Mouse (Mus musculus): ENCODE measurements around the gene Fam180a.

Gene Fam180a

DNA sequence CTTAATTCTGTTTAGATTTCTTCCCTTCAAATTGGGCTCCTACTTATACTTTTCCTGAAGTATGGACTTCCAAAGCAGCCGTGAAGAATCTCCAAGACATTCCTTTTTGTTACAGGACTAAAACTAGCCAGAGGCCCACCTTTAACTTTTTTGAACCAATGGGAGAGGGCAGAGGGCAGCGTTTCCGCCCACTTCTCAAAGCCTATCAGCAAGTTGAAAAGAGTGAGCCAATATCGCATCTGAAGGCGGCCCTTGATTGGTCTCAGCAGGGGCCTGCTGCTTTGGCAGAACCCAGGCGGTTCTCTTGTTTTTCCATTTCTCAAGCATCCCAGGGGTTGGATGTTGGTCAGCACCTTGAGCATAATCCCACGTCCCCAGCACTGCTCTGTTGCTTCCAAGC is 17.9 kb downstream of the Fam180a start, which contains the start of gene Slc13a4:
TSS of gene Slc13a4 (minus strand) at position 95 of the 400 bp plus-strand sequence.
- DNase-seq = no peak

DNA sequence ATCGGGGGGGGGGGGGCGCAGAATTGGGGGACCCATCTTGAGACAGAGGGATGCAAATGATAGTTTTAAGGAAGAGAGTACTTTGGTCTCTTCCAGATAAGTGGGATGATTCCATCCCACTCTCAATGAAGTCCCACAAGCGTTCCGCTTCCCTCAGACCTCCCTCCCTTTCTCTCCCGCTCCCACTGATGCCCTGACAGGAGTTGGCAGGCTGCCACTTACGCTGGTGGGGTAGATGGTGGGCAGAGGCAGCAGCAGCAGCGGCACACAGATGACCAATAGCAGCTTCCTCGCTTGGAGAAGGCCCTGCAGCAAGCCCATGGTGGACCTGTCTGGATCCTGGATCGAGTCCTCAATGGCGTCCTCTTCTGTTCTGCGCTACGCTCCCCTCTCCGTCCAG is 18.8 kb downstream of the Fam180a start:
- DNase-seq = no peak

GRCm38 (mm10) chr6:35303355-35303900 is 22.5 kb downstream of the Fam180a start:
- no peak for DNase-seq

DNA sequence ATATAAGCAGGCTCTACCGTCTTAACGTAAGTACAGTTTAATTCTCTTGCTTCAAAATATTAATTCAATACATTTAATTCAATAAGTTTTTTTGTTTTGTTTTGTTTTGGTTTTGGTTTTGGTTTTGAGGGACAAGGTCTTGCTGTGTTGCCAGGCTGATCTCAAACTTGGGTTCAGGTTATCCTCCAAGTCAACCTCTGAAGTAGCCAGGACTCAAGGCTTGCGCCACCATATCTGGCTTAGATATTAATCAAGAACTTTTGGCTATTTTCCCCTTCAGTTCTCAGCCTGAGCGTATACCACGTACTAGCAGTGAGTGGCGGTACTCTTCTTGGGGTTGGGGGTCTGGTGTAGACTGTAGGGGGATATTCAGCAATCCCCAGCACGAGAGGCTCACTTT is 23.4 kb downstream of the Fam180a start:
- DNase-seq = no peak

DNA sequence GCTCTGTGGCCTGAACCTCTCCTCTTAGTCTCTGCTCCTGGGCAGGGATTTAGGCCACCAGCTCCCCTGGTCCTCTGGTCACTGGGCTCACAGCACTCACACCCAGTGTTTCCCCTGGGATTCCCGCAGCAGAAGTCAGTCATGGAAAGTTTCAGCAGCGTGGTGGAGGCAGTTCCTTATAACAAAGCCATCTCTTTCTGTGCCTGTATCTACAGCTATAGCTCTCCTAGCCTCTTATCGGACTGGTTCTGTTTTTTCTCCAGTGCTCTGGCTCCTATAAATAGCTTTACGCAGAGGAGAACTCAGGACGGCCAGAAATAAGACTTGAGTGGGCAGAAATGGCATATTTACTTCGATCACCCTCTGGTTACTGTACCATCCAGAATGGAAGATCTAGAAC is 27.6 kb downstream of the Fam180a start:
- no peak for DNase-seq

- DNase-seq = no peak
Observed at GRCm38 (mm10) chr6:35297516-35298227, 28.3 kb downstream of the Fam180a start.

DNA sequence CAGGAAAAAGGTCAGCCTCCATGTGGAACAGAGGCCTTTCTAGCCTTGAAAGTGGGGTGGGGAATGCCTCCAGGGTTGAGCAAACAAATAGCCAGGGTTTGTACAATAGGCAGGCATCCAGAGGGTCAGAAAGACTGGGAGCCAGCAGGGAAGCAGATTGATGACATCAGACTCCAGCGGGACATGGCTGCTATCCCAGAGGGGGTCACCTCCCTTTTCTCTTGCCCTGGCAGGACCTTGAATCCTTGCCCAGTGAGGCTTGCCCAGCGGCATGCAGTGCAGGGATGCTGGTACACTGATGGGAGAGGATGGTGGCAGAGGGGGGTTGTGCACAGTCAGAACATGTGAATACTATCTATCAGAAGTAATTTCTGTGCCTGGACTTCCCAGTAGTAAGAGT is 28.9 kb downstream of the Fam180a start:
- DNase-seq = no peak

DNA sequence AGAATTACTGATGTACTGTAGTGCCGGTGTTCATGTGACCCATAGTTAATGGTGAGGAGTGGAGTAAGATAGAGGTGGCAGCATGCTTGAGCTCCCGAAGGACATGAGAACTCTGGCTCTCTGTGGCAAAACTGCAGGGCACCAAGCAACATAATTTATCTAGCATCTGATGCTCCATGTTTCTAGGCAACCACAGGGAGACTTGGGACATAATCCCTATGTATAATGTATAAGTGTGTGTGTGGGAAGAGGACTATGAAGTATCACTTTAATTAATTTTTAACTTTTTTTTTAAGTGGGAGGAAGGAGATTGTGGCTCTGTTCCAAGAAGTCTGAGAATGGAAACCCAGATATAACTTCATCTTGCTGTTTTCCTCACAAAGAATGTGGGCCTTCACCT is 31.0 kb downstream of the Fam180a start:
- no peak for DNase-seq

GRCm38 (mm10) chr6:35289676-35290075 is 36.3 kb downstream of the Fam180a start:
- DNase-seq = peak in 1 of 2 experiments; percentile 2

DNA sequence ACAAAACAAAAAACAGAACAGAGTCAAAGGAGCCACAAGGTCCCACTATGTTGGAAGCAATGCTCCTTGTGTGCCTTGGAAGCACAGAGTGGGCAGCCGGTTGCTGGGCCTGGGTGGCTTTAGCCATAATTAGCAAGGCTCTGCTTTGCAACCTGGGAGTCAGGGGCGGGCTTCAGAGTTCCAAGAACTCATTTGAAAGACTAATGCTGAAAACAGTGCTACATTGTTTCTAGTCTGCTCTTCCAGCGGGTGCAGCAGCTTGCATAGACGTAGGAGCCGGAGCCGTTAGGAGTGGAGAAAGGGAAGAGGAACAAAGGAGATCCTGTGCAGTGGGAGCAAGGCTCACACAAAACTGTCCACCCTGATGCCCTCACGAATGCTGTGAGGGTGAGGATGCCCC is 37.0 kb downstream of the Fam180a start:
- no peak for DNase-seq

DNA sequence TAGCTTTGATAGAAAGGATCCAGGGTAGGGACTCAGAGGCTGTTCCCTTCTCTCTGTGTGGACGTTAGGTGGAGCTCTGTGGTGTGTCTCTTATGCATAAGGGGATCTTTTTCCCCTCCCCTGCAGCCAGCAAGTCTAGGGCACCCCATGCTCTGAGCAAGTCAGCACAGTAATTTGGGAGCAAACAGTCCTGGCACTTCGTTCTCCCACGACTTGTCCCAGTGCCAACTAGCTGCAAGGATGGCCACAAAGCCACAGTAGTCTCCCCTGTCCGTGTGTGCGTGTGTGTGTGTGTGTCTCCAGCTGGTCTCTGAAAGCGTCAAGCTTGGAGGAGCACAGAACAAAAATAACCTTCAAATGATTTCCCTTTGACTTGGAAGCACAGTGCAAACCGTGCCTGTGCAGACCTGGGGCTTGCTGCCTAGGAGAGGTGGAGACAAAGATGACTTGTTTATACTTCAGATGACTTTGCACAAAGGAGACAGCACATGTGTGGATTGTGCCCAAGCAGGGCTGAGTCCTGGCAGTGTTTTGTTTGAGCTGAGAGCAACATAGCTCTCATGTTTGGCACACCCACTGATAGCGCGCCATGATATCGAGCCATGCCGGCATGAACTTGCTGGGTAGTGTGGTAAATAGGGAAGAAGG is 37.7 kb downstream of the Fam180a start:
- peak; percentile 2 to 3 for DNase-seq

DNA sequence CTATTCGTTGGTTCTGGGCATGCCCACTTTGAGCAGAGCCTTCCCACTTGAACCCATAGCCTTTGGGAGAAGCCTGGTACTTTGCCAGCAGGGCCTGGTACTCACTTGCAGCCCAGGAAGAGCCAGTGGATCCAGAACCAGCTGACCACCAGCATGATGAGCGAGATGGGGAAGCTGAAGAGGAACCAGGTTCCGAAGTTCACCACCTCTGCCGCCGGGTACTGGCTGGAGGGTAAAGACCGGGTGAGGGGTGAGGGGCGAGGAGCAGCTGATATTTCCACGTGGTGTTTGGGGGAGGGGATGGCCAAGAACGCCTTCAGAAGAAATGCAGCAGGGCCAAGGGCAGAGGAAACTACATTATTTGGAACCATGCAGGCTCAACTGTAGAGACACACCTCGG is 46.6 kb downstream of the Fam180a start:
- no peak for DNase-seq

GRCm38 (mm10) chr6:35277903-35278587 is 47.9 kb downstream of the Fam180a start:
- DNase-seq = no peak

DNA sequence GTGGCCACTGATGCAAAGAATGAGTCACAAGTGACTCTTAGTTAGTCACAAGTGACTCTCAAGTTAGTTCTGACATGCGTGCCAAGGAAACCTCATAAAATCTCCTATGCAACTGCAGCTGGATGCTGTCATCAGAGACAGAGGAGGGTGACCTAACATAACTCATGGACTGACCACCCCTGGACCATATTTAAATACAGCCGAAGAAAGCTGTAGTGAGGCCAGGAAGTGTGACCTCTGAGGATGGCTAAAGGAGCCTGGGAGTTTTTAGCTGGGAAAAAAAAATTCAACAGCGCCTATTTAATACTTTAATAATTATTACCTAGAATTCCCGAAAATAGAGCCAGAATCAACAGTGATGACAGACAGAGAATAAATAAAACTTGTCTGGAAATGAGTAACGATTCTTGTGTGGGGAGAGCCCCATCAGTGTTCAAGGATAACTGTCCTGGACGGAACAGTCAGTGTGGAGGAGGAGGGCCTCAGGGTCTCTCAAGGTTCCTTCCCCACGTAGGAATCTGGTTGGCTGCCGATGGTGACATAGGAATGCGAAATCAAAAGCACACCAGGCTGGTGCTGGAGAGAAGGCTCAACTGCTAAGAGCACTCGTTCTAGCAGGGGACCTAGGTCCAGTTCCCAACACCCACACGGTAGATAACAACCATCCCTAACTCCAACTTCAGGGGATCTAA is 52.4 kb downstream of the Fam180a start:
- DNase-seq = no peak

- no peak for DNase-seq
Observed at GRCm38 (mm10) chr6:35271868-35272765, 53.8 kb downstream of the Fam180a start.

DNA sequence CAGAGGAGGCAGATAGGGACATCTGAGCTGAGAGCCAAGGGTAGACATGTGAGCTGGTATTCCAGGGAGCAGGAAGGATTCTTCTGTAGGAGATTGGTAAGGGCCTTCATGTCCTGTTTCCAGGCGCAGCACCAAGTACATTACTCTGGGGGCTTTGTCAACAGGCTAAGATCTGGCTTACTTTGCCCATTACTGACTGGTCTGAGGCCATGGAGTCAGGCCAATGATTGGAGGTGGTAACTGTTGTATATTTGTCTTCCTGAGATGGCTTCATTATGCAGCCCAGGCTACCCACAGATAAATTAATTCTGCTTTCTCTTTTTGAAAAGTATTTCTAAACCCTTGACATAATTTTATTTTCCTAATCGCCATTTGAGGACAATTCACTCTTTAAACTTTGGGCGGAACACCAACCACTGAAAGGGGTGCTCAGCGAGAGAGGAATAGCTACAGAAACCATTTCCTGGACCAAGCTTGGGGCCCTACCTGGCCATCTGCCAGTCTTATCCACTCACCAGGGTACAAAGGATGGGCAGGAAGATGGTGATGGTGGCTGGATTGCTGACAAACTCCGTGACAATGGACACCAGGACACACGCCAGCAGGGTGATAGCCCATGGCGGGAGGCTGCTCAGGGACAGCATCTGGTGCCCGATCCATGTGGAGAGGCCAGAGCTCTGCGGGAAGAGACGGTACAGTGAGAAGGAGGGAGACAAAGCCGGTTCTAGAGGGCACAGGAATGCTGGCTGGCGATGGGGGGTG is 54.7 kb downstream of the Fam180a start:
- DNase-seq = no peak

GRCm38 (mm10) chr6:35269643-35270042 is 56.3 kb downstream of the Fam180a start:
- DNase-seq = no peak

- no peak for DNase-seq
Observed at GRCm38 (mm10) chr6:35268711-35269110, 57.2 kb downstream of the Fam180a start.

- no peak for DNase-seq
Observed at GRCm38 (mm10) chr6:35265580-35266278, 60.2 kb downstream of the Fam180a start.

Measured in B cell, adult 2 months (primary cell).